Mouse (Mus musculus) erythroblast, adult 5-6 weeks (primary cell): ENCODE measurements around the gene Mtmr14. TPM values are rescaled to one million over a fixed set of nuclear protein-coding genes. Genes with fewer than 3 reads are reported as not detected.

Source experiments
- ATAC-seq: replicated peaks from 2 replicates; pipeline ENCODE4 v1.8.0; 2016; ENCODE audit warnings: moderate number of reproducible peaks, mild to moderate bottlenecking, moderate TSS enrichment, inconsistent platforms; ENCODE audit not compliant: poor library complexity, low FRiP score, severe bottlenecking
- total RNA-seq, 2 experiments: library from RNA; stranded (forward) in 1 of 2; stranded (reverse) in 1 of 2; fragments of 150-400 nt in 1 of 2; fragments of 200-764, 138-1000 nt in 1 of 2; gene quantifications; 2 replicates each; pipeline versions ENCODE4 v1.2.3 to v1.2.4; 2015 to 2017; ENCODE audit warnings: low replicate concordance in 2 of 2

Gene Mtmr14
- total RNA-seq, 2 experiments from 2014 or later, result 25.5 to 35.0 TPM

- no peak for ATAC-seq
Measured at GRCm38 (mm10) chr6:113315972-113316371, 78.3 kb downstream of the Mtmr14 start.

GRCm38 (mm10) chr6:113326533-113327315 is 89.1 kb downstream of the Mtmr14 start, which contains the start of gene Ogg1:
Gene Ogg1 (plus strand): TSS chr6:113326972.
- ATAC-seq, result peak; percentile 94

GRCm38 (mm10) chr6:113329396-113329795 is 91.8 kb downstream of the Mtmr14 start:
- no peak for ATAC-seq

GRCm38 (mm10) chr6:113330547-113330946 is 92.9 kb downstream of the Mtmr14 start:
- ATAC-seq, result no peak

Other genes starting within 250 kb of the Mtmr14 start
- gene Thumpd3, start 191.6 kb upstream of the Mtmr14 start, total RNA-seq (2015; ENCODE audit: low replicate concordance), result 18.0 and 27.7 TPM in 2 replicates
- 16.3 and 19.6 TPM in 2 replicates for gene Thumpd3, start 191.6 kb upstream of the Mtmr14 start, total RNA-seq (2017; ENCODE audit: low replicate concordance)
- gene Setd5, start 160.5 kb upstream of the Mtmr14 start, total RNA-seq (2015; ENCODE audit: low replicate concordance), result 34.4 and 36.6 TPM in 2 replicates
- gene Setd5, start 160.5 kb upstream of the Mtmr14 start, total RNA-seq (2017; ENCODE audit: low replicate concordance), result 29.4 TPM in 2 replicates
- gene Lhfpl4, start 42.5 kb upstream of the Mtmr14 start, total RNA-seq (2015; ENCODE audit: low replicate concordance), result not detected in 2 replicates
- not detected in 2 replicates for gene Lhfpl4, start 42.5 kb upstream of the Mtmr14 start, total RNA-seq (2017; ENCODE audit: low replicate concordance)
- 0.42 TPM in 1 of 2 replicates, not detected in the other for gene Cpne9, start 44.5 kb downstream of the Mtmr14 start, total RNA-seq (2015; ENCODE audit: low replicate concordance)
- 0.51 and 2.1 TPM in 2 replicates for gene Cpne9, start 44.5 kb downstream of the Mtmr14 start, total RNA-seq (2017; ENCODE audit: low replicate concordance)
- gene Brpf1, start 69.3 kb downstream of the Mtmr14 start, total RNA-seq (2015; ENCODE audit: low replicate concordance), result 12.1 and 19.2 TPM in 2 replicates
- 14.3 and 16.0 TPM in 2 replicates for gene Brpf1, start 69.3 kb downstream of the Mtmr14 start, total RNA-seq (2017; ENCODE audit: low replicate concordance)
- gene Ogg1, start 89.1 kb downstream of the Mtmr14 start, total RNA-seq (2015; ENCODE audit: low replicate concordance), result 0.63 and 3.1 TPM in 2 replicates
- 7.6 TPM in 1 of 2 replicates, not detected in the other for gene Ogg1, start 89.1 kb downstream of the Mtmr14 start, total RNA-seq (2017; ENCODE audit: low replicate concordance)
- gene Camk1, start 106.1 kb downstream of the Mtmr14 start, total RNA-seq (2015; ENCODE audit: low replicate concordance), result 4.6 and 6.5 TPM in 2 replicates
- 7.1 and 11.8 TPM in 2 replicates for gene Camk1, start 106.1 kb downstream of the Mtmr14 start, total RNA-seq (2017; ENCODE audit: low replicate concordance)
- 6.0 and 11.1 TPM in 2 replicates for gene Tada3, start 140.0 kb downstream of the Mtmr14 start, total RNA-seq (2015; ENCODE audit: low replicate concordance)
- gene Tada3, start 140.0 kb downstream of the Mtmr14 start, total RNA-seq (2017; ENCODE audit: low replicate concordance), result 7.8 and 14.1 TPM in 2 replicates
- 44.5 and 54.8 TPM in 2 replicates for gene Arpc4, start 140.3 kb downstream of the Mtmr14 start, total RNA-seq (2015; ENCODE audit: low replicate concordance)
- 81.5 and 100 TPM in 2 replicates for gene Arpc4, start 140.3 kb downstream of the Mtmr14 start, total RNA-seq (2017; ENCODE audit: low replicate concordance)
- gene Ttll3, start 151.4 kb downstream of the Mtmr14 start, total RNA-seq (2015; ENCODE audit: low replicate concordance), result 3.3 TPM in 1 of 2 replicates, not detected in the other
- gene Ttll3, start 151.4 kb downstream of the Mtmr14 start, total RNA-seq (2017; ENCODE audit: low replicate concordance), result 2.3 and 3.6 TPM in 2 replicates
- gene Rpusd3, start 181.5 kb downstream of the Mtmr14 start, total RNA-seq (2015; ENCODE audit: low replicate concordance), result not detected in 2 replicates
- gene Rpusd3, start 181.5 kb downstream of the Mtmr14 start, total RNA-seq (2017; ENCODE audit: low replicate concordance), result 2.8 TPM in 1 of 2 replicates, not detected in the other
- gene Cidec, start 197.9 kb downstream of the Mtmr14 start, total RNA-seq (2015; ENCODE audit: low replicate concordance), result not detected in 2 replicates
- gene Cidec, start 197.9 kb downstream of the Mtmr14 start, total RNA-seq (2017; ENCODE audit: low replicate concordance), result not detected in 2 replicates
- 8.1 and 14.4 TPM in 2 replicates for gene Jagn1, start 204.7 kb downstream of the Mtmr14 start, total RNA-seq (2015; ENCODE audit: low replicate concordance)
- 2.0 and 3.1 TPM in 2 replicates for gene Jagn1, start 204.7 kb downstream of the Mtmr14 start, total RNA-seq (2017; ENCODE audit: low replicate concordance)
- 0.42 TPM in 1 of 2 replicates, not detected in the other for gene Il17re, start 220.6 kb downstream of the Mtmr14 start, total RNA-seq (2015; ENCODE audit: low replicate concordance)
- gene Il17re, start 220.6 kb downstream of the Mtmr14 start, total RNA-seq (2017; ENCODE audit: low replicate concordance), result 0.51 TPM in 1 of 2 replicates, not detected in the other
- gene Il17rc, start 233.6 kb downstream of the Mtmr14 start, total RNA-seq (2015; ENCODE audit: low replicate concordance), result not detected in 2 replicates
- not detected in 2 replicates for gene Il17rc, start 233.6 kb downstream of the Mtmr14 start, total RNA-seq (2017; ENCODE audit: low replicate concordance)
- not detected in 2 replicates for gene Creld1, start 245.5 kb downstream of the Mtmr14 start, total RNA-seq (2015; ENCODE audit: low replicate concordance)
- 2.7 TPM in 1 of 2 replicates, not detected in the other for gene Creld1, start 245.5 kb downstream of the Mtmr14 start, total RNA-seq (2017; ENCODE audit: low replicate concordance)